Mouse (Mus musculus): ENCODE measurements around the gene Ift27. TPM values are rescaled to one million over a fixed set of nuclear protein-coding genes. Genes with fewer than 3 reads are reported as not detected.

Gene Ift27
- total and polyA plus RNA-seq, 2 experiments from 2014 or later = 18.6 to 33.5 TPM

- WGBS = 72% methylated on average over 3 of the region's 3 CpGs
These were observed 14.6 kb upstream of the Ift27 start for GRCm38 (mm10) chr15:78188546-78188945.

GRCm38 (mm10) chr15:78186906-78187305 lies 13.0 kb upstream of the Ift27 start:
- no peak overlapping the region for H3K4me2 ChIP-seq (ENCODE audit: low read depth, low read length)
- DNase-seq (ENCODE audit: low spot score) (no peak), ATAC-seq (ENCODE audit: insufficient read depth, low read depth) (no peak)
- no peak overlapping the region for H3K9ac ChIP-seq (replicated peaks; ENCODE audit: low read depth, low read length)
- TF ChIP-seq CTCF (IDR thresholded peaks at IDR 0.05; ENCODE audit: low read depth) (no peak), EP300 (IDR thresholded peaks at IDR 0.05; ENCODE audit: low read depth) (no peak)
- H3K4me3 ChIP-seq (ENCODE audit: low read depth, low read length) = no peak overlapping the region
- peaks cover 24% of the 10 kb centered on the region for H3K27me3 ChIP-seq (ENCODE audit: control insufficient read depth, insufficient read depth, low read length)
- H3K27ac ChIP-seq (ENCODE audit: low read depth) = no peak overlapping the region
- no peaks in the 10 kb centered on the region for H3K36me3 ChIP-seq (replicated peaks; ENCODE audit: control insufficient read depth, insufficient read depth, low read length)
- no peaks in the 10 kb centered on the region for H3K9me3 ChIP-seq (replicated peaks; ENCODE audit: control insufficient read depth, low read length)
- WGBS = 60% methylated on average over 5 of the region's 5 CpGs
- H3K4me1 ChIP-seq (ENCODE audit: control insufficient read depth, insufficient read depth) = no peaks in the 10 kb centered on the region

More at GRCm38 (mm10) chr15:78188546-78188945, 14.6 kb upstream of the Ift27 start:
- no peak for ATAC-seq (ENCODE audit: insufficient read depth, low read depth)
- Histone ChIP-seq H3K36me3 (replicated peaks; ENCODE audit: control insufficient read depth, insufficient read depth, low read length) (no peaks in the 10 kb centered on the region), H3K4me1 (ENCODE audit: control insufficient read depth, insufficient read depth) (no peaks in the 10 kb centered on the region), H3K9me3 (replicated peaks; ENCODE audit: control insufficient read depth, low read length) (no peaks in the 10 kb centered on the region), H3K9ac (replicated peaks; ENCODE audit: low read depth, low read length) (no peak overlapping the region), H3K27me3 (ENCODE audit: control insufficient read depth, insufficient read depth, low read length) (peaks cover 32% of the 10 kb centered on the region), H3K27ac (ENCODE audit: low read depth) (no peak overlapping the region), H3K4me3 (ENCODE audit: low read depth, low read length) (no peak overlapping the region), H3K4me2 (ENCODE audit: low read depth, low read length) (no peak overlapping the region)
- TF ChIP-seq EP300 (IDR thresholded peaks at IDR 0.05; ENCODE audit: low read depth) (no peak), CTCF (IDR thresholded peaks at IDR 0.05; ENCODE audit: low read depth) (no peak)
- no peak for DNase-seq (ENCODE audit: low spot score)

DNA sequence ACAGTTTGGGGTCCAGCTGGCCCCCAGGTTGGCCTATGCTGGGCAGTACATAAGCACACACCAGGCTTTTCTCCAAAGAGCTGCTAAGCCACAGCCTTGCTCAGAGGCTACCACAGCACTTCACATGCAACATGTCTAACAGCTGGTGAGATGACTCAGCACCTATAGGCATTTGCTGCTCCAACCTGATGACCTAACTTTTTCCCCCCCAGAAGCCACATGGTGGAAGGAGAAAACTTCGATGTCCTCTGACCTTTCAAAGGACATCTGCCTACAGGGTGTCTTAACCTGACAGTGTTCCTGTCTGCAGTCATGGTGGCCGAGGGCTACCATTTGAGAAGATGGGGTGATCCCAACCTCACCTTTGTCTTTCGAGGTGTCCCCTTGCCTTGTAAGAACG lies 11.7 kb upstream of the Ift27 start:
- WGBS = 86% methylated on average over 4 of the region's 4 CpGs
- Histone ChIP-seq H3K4me1 (ENCODE audit: control insufficient read depth, insufficient read depth) (no peaks in the 10 kb centered on the region), H3K27ac (ENCODE audit: low read depth) (no peak overlapping the region), H3K36me3 (replicated peaks; ENCODE audit: control insufficient read depth, insufficient read depth, low read length) (no peaks in the 10 kb centered on the region), H3K27me3 (ENCODE audit: control insufficient read depth, insufficient read depth, low read length) (peaks cover 22% of the 10 kb centered on the region), H3K9me3 (replicated peaks; ENCODE audit: control insufficient read depth, low read length) (no peaks in the 10 kb centered on the region), H3K9ac (replicated peaks; ENCODE audit: low read depth, low read length) (no peak overlapping the region), H3K4me3 (ENCODE audit: low read depth, low read length) (no peak overlapping the region), H3K4me2 (ENCODE audit: low read depth, low read length) (no peak overlapping the region)
- ATAC-seq (ENCODE audit: insufficient read depth, low read depth) (no peak), DNase-seq (ENCODE audit: low spot score) (no peak)
- TF ChIP-seq CTCF (IDR thresholded peaks at IDR 0.05; ENCODE audit: low read depth) (no peak), EP300 (IDR thresholded peaks at IDR 0.05; ENCODE audit: low read depth) (no peak)

DNA sequence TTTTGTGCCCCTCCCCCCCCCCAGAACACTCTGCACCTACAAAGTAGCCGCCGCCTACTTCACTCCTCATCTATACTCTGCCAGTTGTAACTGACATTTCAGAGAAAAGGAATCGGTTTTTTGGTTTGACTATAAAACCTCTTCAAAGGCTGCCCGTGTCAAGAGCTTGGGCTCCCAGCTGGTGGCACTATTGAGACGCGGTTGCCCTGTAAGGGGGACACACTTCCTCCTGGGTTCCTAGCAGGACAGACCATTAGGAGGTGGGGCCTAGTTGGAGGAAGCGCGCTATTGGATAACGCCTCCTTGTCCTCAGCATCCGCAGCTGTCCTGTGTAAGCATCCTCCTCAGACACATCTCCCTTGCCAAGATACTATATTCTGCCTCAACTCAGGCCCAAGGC lies 10.9 kb upstream of the Ift27 start:
- no peak overlapping the region for H3K27ac ChIP-seq (ENCODE audit: low read depth)
- TF ChIP-seq CTCF (IDR thresholded peaks at IDR 0.05; ENCODE audit: low read depth) (peak; percentile 57), EP300 (IDR thresholded peaks at IDR 0.05; ENCODE audit: low read depth) (no peak)
- 5% methylated on average over 10 of the region's 10 CpGs for WGBS
- H3K9ac ChIP-seq (replicated peaks; ENCODE audit: low read depth, low read length) = no peak overlapping the region
- no peaks in the 10 kb centered on the region for H3K36me3 ChIP-seq (replicated peaks; ENCODE audit: control insufficient read depth, insufficient read depth, low read length)
- no peak overlapping the region for H3K4me3 ChIP-seq (ENCODE audit: low read depth, low read length)
- no peak overlapping the region for H3K4me2 ChIP-seq (ENCODE audit: low read depth, low read length)
- H3K4me1 ChIP-seq (ENCODE audit: control insufficient read depth, insufficient read depth) = no peaks in the 10 kb centered on the region
- H3K27me3 ChIP-seq (ENCODE audit: control insufficient read depth, insufficient read depth, low read length) = peaks cover 22% of the 10 kb centered on the region
- no peaks in the 10 kb centered on the region for H3K9me3 ChIP-seq (replicated peaks; ENCODE audit: control insufficient read depth, low read length)
- peak; percentile 66; the same call in 1 of the 2 replicates for ATAC-seq (ENCODE audit: insufficient read depth, low read depth)
- DNase-seq (ENCODE audit: low spot score) = peak; percentile 64

GRCm38 (mm10) chr15:78181701-78182405 lies 7.9 kb upstream of the Ift27 start:
- Histone ChIP-seq H3K4me2 (ENCODE audit: low read depth, low read length) (no peak overlapping the region), H3K9ac (replicated peaks; ENCODE audit: low read depth, low read length) (no peak overlapping the region), H3K27me3 (ENCODE audit: control insufficient read depth, insufficient read depth, low read length) (peaks cover 16% of the 10 kb centered on the region), H3K4me3 (ENCODE audit: low read depth, low read length) (no peak overlapping the region), H3K4me1 (ENCODE audit: control insufficient read depth, insufficient read depth) (no peaks in the 10 kb centered on the region), H3K36me3 (replicated peaks; ENCODE audit: control insufficient read depth, insufficient read depth, low read length) (no peaks in the 10 kb centered on the region), H3K27ac (ENCODE audit: low read depth) (no peak overlapping the region), H3K9me3 (replicated peaks; ENCODE audit: control insufficient read depth, low read length) (no peaks in the 10 kb centered on the region)
- TF ChIP-seq CTCF (IDR thresholded peaks at IDR 0.05; ENCODE audit: low read depth) (no peak), EP300 (IDR thresholded peaks at IDR 0.05; ENCODE audit: low read depth) (no peak)
- WGBS = 18% methylated on average over 8 of the region's 8 CpGs
- DNase-seq (ENCODE audit: low spot score) (no peak), ATAC-seq (ENCODE audit: insufficient read depth, low read depth) (no peak)

- Histone ChIP-seq H3K4me3 (ENCODE audit: low read depth, low read length) (no peak overlapping the region), H3K9me3 (replicated peaks; ENCODE audit: control insufficient read depth, low read length) (no peaks in the 10 kb centered on the region), H3K9ac (replicated peaks; ENCODE audit: low read depth, low read length) (no peak overlapping the region), H3K4me1 (ENCODE audit: control insufficient read depth, insufficient read depth) (no peaks in the 10 kb centered on the region), H3K27ac (ENCODE audit: low read depth) (no peak overlapping the region), H3K4me2 (ENCODE audit: low read depth, low read length) (no peak overlapping the region), H3K27me3 (ENCODE audit: control insufficient read depth, insufficient read depth, low read length) (peaks cover 16% of the 10 kb centered on the region), H3K36me3 (replicated peaks; ENCODE audit: control insufficient read depth, insufficient read depth, low read length) (no peaks in the 10 kb centered on the region)
- ATAC-seq (ENCODE audit: insufficient read depth, low read depth) (no peak), DNase-seq (ENCODE audit: low spot score) (no peak)
- WGBS = 53% methylated on average over 3 of the region's 3 CpGs
- TF ChIP-seq CTCF (IDR thresholded peaks at IDR 0.05; ENCODE audit: low read depth) = no peak
- no peak for TF ChIP-seq EP300 (IDR thresholded peaks at IDR 0.05; ENCODE audit: low read depth)
These were observed 5.9 kb upstream of the Ift27 start for GRCm38 (mm10) chr15:78179775-78180174.
